Mouse (Mus musculus): Measurements from ENCODE around the gene Clec2i.
"Not testable (repeated sequence)": the region's sequence is repeated elsewhere in the genome, so short reads cannot be mapped to it uniquely, and the experiment has no call there.

The Clec2i gene

GRCm38 (mm10) chr6:128887091-128887790 is at the start of gene Clec2i:
Gene Clec2i, plus strand, starts transcription at chr6:128887588.
- peak in 1 of 2 experiments; percentile 32 for DNase-seq (ENCODE audit: low spot score in 2 of 2)

GRCm38 (mm10) chr6:128838342-128839265 is 48.8 kb upstream of the Clec2i start:
- DNase-seq (ENCODE audit: low spot score in 2 of 2), result peak; percentile 72 to 82

GRCm38 (mm10) chr6:128839266-128839771 is 48.1 kb upstream of the Clec2i start:
- peak; percentile 80 to 88 for DNase-seq (ENCODE audit: low spot score in 2 of 2)

DNA sequence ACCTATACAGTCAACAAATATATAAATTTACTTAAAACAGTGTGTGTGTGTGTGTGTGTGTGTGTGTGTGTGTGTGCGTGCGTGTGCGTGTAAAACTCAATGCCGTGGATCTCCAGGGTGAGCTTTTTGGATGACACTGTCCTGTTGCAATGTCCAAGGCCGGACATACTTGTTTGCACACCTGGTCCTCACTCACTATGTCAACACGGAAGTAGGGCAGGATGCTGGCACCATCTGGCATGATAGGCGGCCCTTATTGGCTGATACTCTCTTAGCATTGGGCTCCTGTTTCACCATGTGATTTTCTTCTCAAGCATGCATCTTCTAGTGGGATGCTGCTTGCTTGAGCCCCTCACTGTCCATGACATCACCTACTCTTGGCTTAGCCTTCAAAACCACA is 47.5 kb upstream of the Clec2i start:
- DNase-seq (ENCODE audit: low spot score in 2 of 2), result no peak

DNA sequence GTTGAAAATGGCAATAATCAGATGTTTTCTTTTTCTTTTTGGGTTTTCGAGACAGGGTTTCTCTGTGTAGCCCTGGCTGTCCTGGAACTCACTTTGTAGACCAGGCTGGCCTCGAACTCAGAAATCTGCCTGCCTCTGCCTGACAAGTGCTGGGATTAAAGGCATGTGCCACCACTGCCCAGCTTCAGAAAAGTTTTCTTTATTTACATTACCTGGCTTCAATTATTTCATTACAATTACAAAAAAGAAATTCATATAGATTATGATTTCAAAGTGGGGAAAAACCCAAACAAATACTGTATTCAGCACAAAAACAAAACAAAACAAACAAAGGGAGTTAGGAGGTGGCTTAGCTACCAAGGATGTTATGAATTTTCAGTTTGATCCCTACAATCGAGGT is 46.7 kb upstream of the Clec2i start:
- DNase-seq (ENCODE audit: low spot score in 2 of 2), result not testable (repeated sequence)

DNA sequence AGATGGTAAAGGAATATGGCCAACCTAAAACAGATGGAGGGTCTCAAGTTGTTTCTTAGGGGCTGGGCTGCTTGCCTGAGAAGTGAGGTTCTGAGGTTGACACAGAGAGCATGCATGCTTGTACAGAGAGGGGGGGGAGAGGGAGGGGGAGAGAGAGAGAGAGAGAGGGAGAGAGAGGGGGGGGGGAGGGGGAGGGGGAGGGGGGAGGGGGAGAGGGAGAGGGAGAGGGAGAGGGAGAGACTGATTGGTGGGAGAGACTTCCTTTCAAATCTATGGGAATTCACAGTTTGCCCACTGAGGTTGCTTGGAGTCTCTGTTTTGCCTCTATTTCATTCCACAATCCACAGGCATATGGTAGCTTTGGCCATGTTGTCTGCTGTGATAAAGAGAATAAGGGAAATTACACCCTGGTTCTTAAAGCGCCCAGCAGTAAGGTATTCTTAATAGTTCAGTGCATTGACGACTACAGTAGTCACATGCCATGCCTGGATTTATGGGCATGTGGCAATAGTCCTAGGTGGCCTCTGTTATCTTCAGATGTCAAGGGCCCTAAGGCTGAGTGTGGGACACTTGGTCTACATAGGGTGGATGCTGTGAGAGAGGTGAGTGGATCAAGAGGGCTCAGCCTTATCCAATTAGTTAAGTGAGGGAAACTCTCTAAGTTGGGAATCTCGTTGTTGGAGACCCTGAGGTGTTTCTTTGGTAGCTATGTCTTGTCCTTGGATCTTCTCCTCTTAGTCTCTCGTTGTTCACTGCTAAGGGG is 45.9 kb upstream of the Clec2i start:
- DNase-seq (ENCODE audit: low spot score in 2 of 2), result no peak

DNA sequence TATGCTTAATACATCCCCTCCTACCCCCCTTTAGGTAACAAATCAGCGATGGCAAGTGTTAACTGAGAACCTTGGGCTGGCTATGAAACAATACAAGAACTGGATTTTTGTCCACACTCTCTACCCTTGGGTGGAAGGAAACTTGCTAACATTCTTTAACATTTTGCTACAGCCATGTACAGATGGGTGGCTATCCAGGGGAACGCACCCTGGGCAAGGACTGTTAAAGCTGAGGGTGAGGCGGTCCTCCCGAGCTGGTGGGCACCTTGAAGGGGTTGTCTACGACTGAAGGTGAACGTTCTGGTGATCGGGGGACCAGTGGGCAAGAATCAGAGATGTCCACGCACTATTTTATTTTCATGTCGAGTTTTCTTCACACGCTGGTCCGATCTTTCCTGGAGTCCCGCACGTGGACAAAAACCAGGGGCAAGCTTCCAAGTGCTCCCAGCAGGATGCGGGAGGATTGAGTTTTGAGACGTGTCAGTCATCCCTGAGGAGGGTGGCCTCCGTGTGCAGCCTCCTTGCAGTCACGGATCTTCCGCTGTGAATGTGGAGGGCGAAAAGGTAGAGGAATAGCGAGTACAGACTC is 44.9 kb upstream of the Clec2i start:
- DNase-seq (ENCODE audit: low spot score in 2 of 2), result no peak

DNA sequence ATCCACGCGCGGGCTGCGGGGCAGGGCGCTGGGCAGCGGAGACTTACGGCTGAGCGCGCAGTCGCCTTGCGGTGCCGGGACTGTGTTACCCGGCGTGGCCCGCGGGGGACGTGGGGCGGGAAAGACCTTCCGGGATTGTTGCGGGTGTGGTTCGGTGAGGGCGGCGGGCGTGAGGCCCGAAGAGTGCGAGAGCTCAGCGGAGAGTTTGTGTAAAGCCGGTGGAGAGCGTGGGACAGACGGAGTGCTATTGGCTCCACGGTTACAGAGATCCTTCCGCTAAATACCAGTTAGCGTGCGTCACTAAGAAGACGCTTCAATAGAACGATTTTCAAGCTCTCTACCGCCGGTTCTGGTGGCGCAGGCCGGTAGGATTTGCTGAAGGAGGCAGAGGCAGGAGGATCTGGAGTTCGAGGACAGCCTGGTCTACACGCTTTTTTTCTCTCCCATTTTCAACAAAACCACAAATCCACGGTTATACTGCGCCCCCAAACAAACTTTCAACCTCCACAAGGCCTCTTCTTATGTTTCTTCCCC is 44.4 kb upstream of the Clec2i start:
- DNase-seq (ENCODE audit: low spot score in 2 of 2), result peak; percentile 69 to 81

DNA sequence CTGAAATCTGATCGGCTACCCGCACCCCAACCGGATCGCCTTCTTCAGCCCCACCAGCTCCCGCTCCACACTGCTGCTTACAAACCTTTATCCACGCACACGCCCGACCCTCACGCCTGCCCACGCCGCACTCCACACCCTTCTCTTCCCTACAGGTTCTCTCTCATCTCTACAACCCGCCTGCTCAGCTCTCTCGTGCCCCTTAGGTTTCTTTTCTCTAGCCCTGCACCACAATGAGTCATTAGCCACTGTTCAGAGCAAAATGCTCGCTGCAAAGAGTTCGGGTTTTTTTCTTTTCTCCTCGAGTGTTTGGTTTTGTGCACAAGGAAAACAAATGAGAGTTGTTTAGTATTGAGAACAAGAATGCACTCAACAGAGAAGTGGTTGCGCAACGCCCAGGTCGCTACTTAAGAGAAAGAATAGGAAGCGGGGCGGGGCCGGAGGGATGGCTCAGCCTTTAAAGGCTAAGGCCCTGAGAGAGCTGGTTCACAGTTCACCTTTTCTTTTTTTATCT is 43.9 kb upstream of the Clec2i start:
- peak; percentile 34 to 54 for DNase-seq (ENCODE audit: low spot score in 2 of 2)

- DNase-seq (ENCODE audit: low spot score in 2 of 2), result no peak
These were observed 43.3 kb upstream of the Clec2i start for GRCm38 (mm10) chr6:128844131-128844530.

GRCm38 (mm10) chr6:128844586-128845080 is 42.8 kb upstream of the Clec2i start:
- DNase-seq (ENCODE audit: low spot score in 2 of 2), result no peak

DNA sequence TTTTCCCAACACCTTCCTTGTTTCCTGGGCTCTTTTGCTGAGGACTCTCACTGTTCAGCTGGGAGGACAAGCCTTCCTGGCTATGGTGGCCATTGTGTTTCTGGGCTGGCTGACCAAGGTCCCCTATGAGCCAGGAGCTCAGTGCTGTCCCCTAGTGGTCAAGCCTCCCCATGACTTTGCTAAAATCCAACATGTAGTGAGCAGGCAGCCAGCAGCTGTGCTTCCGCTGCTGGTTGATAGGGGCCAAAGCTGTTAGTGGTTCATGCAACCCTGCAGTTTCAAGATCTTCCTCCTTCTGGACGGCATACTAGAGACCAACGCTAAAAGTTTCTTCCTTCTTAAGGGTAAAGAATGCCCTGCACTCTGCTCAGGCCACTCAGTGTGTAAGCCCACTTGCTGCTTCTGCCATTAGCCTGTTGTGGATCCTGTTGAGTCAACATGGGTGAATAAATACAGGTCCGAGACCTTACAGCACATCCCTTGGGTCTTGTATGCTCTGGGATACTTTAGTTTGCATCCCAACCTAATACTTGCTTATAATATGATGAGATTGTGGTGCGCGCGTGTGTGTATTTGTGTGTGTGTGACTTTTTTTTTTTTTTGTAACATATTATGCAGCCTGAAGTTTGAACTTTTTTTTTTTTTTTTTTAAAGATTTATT is 41.9 kb upstream of the Clec2i start:
- DNase-seq (ENCODE audit: low spot score in 2 of 2), result peak; percentile 69 to 87

DNA sequence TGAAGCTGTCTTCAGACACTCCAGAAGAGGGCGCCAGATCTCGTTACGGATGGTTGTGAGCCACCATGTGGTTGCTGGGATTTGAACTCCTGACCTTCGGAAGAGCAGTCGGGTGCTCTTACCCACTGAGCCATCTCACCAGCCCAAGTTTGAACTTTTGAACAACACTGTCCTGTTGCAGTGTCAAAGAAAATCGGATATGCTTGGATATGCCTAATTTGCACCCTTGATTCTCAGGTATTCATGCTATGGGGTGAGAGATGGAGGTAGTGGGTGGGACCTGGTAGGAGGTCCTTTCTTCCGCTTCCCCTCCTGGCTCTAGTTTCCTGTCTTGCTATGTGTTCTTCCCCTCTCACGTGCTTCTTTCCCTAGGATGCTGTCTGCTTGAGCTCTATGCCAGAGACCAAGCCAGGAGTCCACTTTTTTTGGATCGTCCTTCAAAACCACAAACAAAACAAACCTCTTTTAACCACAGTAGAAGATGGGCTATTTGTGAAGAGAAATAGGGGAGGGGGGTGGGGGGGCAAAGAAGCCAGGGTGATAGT is 41.3 kb upstream of the Clec2i start:
- no peak for DNase-seq (ENCODE audit: low spot score in 2 of 2)

DNA sequence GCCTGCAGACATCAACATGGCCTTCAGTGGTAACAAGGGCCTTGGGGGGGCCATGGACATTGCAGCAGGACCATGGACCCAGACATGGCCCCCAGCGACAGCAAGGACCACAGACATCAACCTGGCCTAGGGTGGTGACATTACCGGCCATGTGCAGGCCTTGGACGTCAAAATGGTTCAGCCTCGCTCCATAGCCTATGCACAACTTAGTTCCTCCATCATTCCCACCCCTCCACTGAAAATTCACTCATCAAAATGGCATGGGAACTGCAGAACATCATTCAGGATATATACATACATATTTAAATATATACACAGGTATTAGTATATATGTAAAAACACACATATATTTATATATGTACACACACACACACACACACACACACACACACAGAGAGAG is 40.0 kb upstream of the Clec2i start:
- no peak for DNase-seq (ENCODE audit: low spot score in 2 of 2)

DNA sequence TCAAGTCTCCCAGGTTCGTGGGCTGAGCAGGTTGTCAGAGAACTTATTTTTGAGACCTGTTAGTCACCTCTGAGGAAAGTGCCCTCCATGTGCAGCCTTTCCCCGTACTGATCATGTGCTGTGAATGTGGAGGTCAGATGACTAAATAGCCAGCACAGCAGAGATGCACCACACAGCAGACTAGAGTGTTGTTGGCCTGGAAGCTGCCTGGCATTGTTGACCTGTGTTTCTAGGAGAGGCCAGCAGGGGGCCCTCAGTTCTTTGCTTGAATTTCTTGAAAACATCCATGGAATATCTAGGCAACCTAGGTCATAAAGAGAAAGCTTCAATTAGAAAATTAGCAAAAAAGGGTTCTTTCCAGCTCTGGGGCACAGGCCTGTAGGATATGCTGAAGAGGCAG is 37.5 kb upstream of the Clec2i start:
- DNase-seq (ENCODE audit: low spot score in 2 of 2), result no peak

- no peak for DNase-seq (ENCODE audit: low spot score in 2 of 2)
These were observed 36.7 kb upstream of the Clec2i start for GRCm38 (mm10) chr6:128850671-128851070.

DNA sequence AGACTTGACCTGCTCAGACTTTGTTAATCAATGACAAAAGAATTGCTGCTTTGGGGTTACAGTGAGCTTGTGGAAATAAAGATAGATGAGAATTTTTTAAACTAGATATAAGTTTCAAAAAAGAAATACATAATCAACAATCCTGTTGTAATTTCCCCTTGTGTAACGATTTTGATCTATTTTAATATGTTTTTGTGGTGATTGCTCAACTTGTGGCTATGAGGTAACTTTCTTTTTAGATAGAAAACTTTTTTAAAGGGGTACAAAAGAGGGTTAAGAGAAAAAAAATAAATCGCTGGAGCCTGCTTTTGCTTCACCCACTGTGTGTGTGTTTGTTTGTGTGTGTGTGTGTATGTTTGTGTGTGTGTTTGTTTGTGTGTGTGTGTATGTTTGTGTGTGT is 36.2 kb upstream of the Clec2i start:
- DNase-seq (ENCODE audit: low spot score in 2 of 2), result no peak

GRCm38 (mm10) chr6:128852766-128853165 is 34.6 kb upstream of the Clec2i start:
- no peak for DNase-seq (ENCODE audit: low spot score in 2 of 2)

DNA sequence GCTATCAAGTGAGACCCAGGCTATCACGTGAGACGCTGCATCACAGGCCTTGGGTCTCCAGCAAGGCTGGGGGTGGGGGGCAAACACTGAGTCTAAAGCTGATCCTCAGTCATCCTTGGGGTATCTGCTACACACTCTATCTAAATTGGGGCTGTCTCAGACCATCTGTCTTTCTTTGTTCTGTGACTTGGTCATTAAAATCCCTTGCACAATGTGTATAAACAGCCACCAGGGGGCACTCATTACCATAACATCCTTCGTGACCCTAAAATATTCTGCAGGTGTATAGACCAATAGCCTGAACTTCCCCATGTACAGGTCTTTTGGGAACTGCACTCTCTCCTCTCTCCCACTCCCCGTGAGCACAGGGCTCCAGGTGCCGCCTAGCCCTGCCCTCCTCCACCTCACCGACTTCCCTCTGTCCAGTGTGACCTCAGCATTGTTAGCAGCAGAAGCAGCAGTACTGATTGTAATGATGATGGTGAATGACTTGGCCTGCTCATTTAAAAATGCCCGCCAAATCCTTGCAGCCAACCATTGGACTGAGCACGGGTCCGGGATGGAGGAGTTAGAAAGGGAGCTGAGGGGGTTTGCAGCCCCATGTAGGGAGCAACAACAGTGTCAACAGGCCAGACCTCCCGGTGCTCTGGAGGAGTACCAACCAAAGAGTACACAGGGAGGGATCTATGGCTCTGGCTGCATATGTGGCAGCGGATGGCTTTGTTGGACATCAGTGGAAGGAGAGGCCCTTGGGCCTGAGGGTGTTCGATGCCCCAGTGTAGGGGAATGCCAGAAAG is 33.2 kb upstream of the Clec2i start:
- peak; percentile 43 to 66 for DNase-seq (ENCODE audit: low spot score in 2 of 2)
